Comparison of ENCODE assay signal across 8 mouse cellular contexts in genomic region chrX:135838521-135839360, GRCm38 (mm10). TPM values are rescaled to one million over a fixed set of nuclear protein-coding genes. Genes with fewer than 3 reads are reported as not detected.
DNase-seq lines count a peak whose midpoint lies in the region; ATAC-seq and TF ChIP-seq lines count a peak whose summit lies in the region.
"Not testable (repeated sequence)": the region's sequence is repeated elsewhere in the genome, so short reads cannot be mapped to it uniquely, and the experiment has no call there.

Gene Gprasp2 (plus strand): TSS chrX:135839034.

- peak within 1 kb of the TSS; percentile 85 for H3K9ac ChIP-seq in hindbrain, embryonic 13.5 days
- H3K9ac ChIP-seq in liver, postnatal 0 days (replicated peaks) = not testable (repeated sequence)
- peak within 1 kb of the TSS; percentile 56 for H3K9ac ChIP-seq in neural tube, embryonic 15.5 days (replicated peaks)

- TF ChIP-seq CTCF in liver, postnatal 0 days (IDR thresholded peaks at IDR 0.05; ENCODE audit: low read depth); thymus, adult 2 months (IDR thresholded peaks at IDR 0.05; ENCODE audit: borderline replicate concordance, control insufficient read depth, extremely low read depth, insufficient read depth, low read length, poor library complexity): not testable (repeated sequence)

- H3K27me3 ChIP-seq in hindbrain, embryonic 13.5 days; liver, postnatal 0 days (ENCODE audit: insufficient read depth, low read length); neural tube, embryonic 15.5 days (replicated peaks); thymus, adult 2 months (ENCODE audit: control insufficient read depth, insufficient read depth, low read length): not testable (repeated sequence)

- not testable (repeated sequence) for TF ChIP-seq POLR2A in thymus, adult 2 months (IDR thresholded peaks at IDR 0.05; ENCODE audit: control insufficient read depth, extremely low read depth, insufficient read depth, low read length, poor library complexity)

- H3K27ac ChIP-seq in hindbrain, embryonic 13.5 days = peak within 1 kb of the TSS; percentile 78
- not testable (repeated sequence) for H3K27ac ChIP-seq in liver, postnatal 0 days (ENCODE audit: low read depth); thymus, adult 2 months (ENCODE audit: control insufficient read depth, insufficient read depth, low read length)
- H3K27ac ChIP-seq in neural tube, embryonic 15.5 days (replicated peaks) = peak within 1 kb of the TSS; percentile 81

- DNase-seq in T-cell, adult 2 months (ENCODE audit: low spot score) = peak; percentile 10
- DNase-seq in cerebellum, postnatal 4 days (ENCODE audit: low spot score in 2 of 2) = peak; percentile 27 to 57
- peak; percentile 21 to 29 for DNase-seq in frontal cortex, postnatal 25 days (ENCODE audit: low spot score in 2 of 2)
- peak; percentile 65 to 74 for DNase-seq in layer of hippocampus, postnatal 10 days (ENCODE audit: low spot score in 2 of 2)
- not testable (repeated sequence) for DNase-seq in liver, postnatal 0 days
- DNase-seq in thymus, adult 2 months = peak; percentile 45

- ATAC-seq in hindbrain, embryonic 13.5 days (ENCODE audit: low FRiP score) = peak; percentile 93
- ATAC-seq in liver, postnatal 0 days = not testable (repeated sequence)
- peak; percentile 91 for ATAC-seq in neural tube, embryonic 15.5 days (ENCODE audit: low FRiP score)

- not testable (repeated sequence) for TF ChIP-seq EP300 in liver, postnatal 0 days (IDR thresholded peaks at IDR 0.05; ENCODE audit: low read depth)

- peak within 1 kb of the TSS; percentile 58 for H3K4me3 ChIP-seq in hindbrain, embryonic 13.5 days
- H3K4me3 ChIP-seq in liver, postnatal 0 days (ENCODE audit: low read depth, low read length) = peak within 1 kb of the TSS; percentile 19
- peak within 1 kb of the TSS; percentile 50 for H3K4me3 ChIP-seq in neural tube, embryonic 15.5 days (replicated peaks)
- peak within 1 kb of the TSS; percentile 56 for H3K4me3 ChIP-seq in thymus, adult 2 months (ENCODE audit: control insufficient read depth, insufficient read depth, low read length)

- H3K36me3 ChIP-seq in hindbrain, embryonic 13.5 days = peaks cover 17% of the 10 kb centered on the region
- H3K36me3 ChIP-seq in liver, postnatal 0 days (replicated peaks; ENCODE audit: insufficient read depth, low read length); neural tube, embryonic 15.5 days; thymus, adult 2 months (ENCODE audit: control insufficient read depth, insufficient read depth, low read length): not testable (repeated sequence)

- not testable (repeated sequence) for H3K4me1 ChIP-seq in hindbrain, embryonic 13.5 days (replicated peaks); liver, postnatal 0 days (ENCODE audit: insufficient read depth); neural tube, embryonic 15.5 days; thymus, adult 2 months (replicated peaks; ENCODE audit: control insufficient read depth, insufficient read depth, low read length)

- not testable (repeated sequence) for H3K9me3 ChIP-seq in hindbrain, embryonic 13.5 days; liver, postnatal 0 days (ENCODE audit: low read length); neural tube, embryonic 15.5 days (replicated peaks)

- H3K4me2 ChIP-seq in hindbrain, embryonic 13.5 days = peak within 1 kb of the TSS; percentile 58
- H3K4me2 ChIP-seq in liver, postnatal 0 days (ENCODE audit: low read depth, low read length) = peak within 1 kb of the TSS; percentile 61
- H3K4me2 ChIP-seq in neural tube, embryonic 15.5 days = peak within 1 kb of the TSS; percentile 56

- WGBS in hindbrain, embryonic 13.5 days = 14% methylated on average over 27 of the region's 32 CpGs
- WGBS in liver, postnatal 0 days (ENCODE audit: insufficient replicate concordance) = 24% methylated on average over 23 of the region's 32 CpGs
- 23% methylated on average over 23 of the region's 32 CpGs for WGBS in neural tube, embryonic 15.5 days
- 3% methylated on average over 30 of the region's 32 CpGs for WGBS in thymus, adult 2 months

RNA-seq across cellular contexts. Expression of gene Gprasp2, which starts in this region (rescaled TPM):
- polyA plus RNA-seq in hindbrain, embryonic 13.5 days (2015; fragmentation: Nextera tagmentation; extraction: Ambion mirVana) = 145 and 151 TPM in 2 replicates
- 100 to 1,000 TPM; 151 to 199 TPM for total RNA-seq in layer of hippocampus, postnatal 10 days (2021)
- polyA plus RNA-seq in liver, postnatal 0 days (2015; fragmentation: Nextera tagmentation; extraction: Ambion mirVana) = 0.19 and 0.26 TPM in 2 replicates
- 195 and 230 TPM in 2 replicates for polyA plus RNA-seq in neural tube, embryonic 15.5 days (2015; fragmentation: Nextera tagmentation; extraction: Ambion mirVana)
- polyA plus RNA-seq in thymus, adult 2 months (2012; rRNA removed) = 5.0 and 14.9 TPM in 2 replicates
